Mouse (Mus musculus) liver, postnatal 0 days (tissue): Measurements from ENCODE around the gene Fut11. TPM values are rescaled to one million over a fixed set of nuclear protein-coding genes. Genes with fewer than 3 reads are reported as not detected.

Experiments used
- ATAC-seq: fragments of 200-750 bp; cut with Nextera tagmentation; 2 replicates; pipeline ENCODE4 v1.8.0; 2017; ENCODE audit warnings: mild to moderate bottlenecking, moderate library complexity
- DNase-seq: peaks from one replicate; pipeline ENCODE4 v3.0.0-alpha.2; 2016
- H3K27ac ChIP-seq: fragments of 300-500 bp; sonication (generic); 2 replicates; pipeline ENCODE4 v1.5.1; 2014; ENCODE audit warnings: antibody characterized with exemption, moderate library complexity, mild to moderate bottlenecking, low read depth
- H3K27me3 ChIP-seq: fragments of 300-500 bp; sonication (generic); 2 replicates; pipeline ENCODE4 v1.6.1; 2014; ENCODE audit warnings: low read length, control low read depth, mixed read lengths; ENCODE audit not compliant: insufficient read depth
- H3K36me3 ChIP-seq: fragments of 300-500 bp; sonication (generic); replicated peaks from 2 replicates; pipeline ENCODE4 v1.6.1; 2014; ENCODE audit warnings: mild to moderate bottlenecking, control low read depth, low read length, moderate library complexity, mixed read lengths; ENCODE audit not compliant: insufficient read depth
- H3K4me1 ChIP-seq: fragments of 300-500 bp; sonication (generic); 2 replicates; pipeline ENCODE4 v1.6.1; 2014; ENCODE audit warnings: antibody characterized with exemption, mild to moderate bottlenecking, control low read depth; ENCODE audit not compliant: insufficient read depth
- H3K4me2 ChIP-seq: fragments of 300-500 bp; sonication (generic); 2 replicates; pipeline ENCODE4 v1.6.1; 2014; ENCODE audit warnings: low read depth, mild to moderate bottlenecking, low read length, moderate library complexity, mixed read lengths
- H3K4me3 ChIP-seq: fragments of 300-500 bp; sonication (generic); 2 replicates; pipeline ENCODE4 v1.5.1; 2014; ENCODE audit warnings: low read depth, low read length
- H3K9ac ChIP-seq: fragments of 300-500 bp; sonication (generic); replicated peaks from 2 replicates; pipeline ENCODE4 v1.6.1; 2014; ENCODE audit warnings: mild to moderate bottlenecking, moderate library complexity
- H3K9me3 ChIP-seq: fragments of 300-500 bp; sonication (generic); 2 replicates; pipeline ENCODE4 v1.6.1; 2016; ENCODE audit warnings: mild to moderate bottlenecking, control low read depth, low read length, mixed read lengths
- CTCF ChIP-seq: sonication (generic); IDR thresholded peaks from 2 replicates; pipeline ENCODE4 v1.5.1; 2016; ENCODE audit warnings: antibody characterized with exemption, low read depth
- EP300 ChIP-seq: IDR thresholded peaks from 2 replicates; pipeline ENCODE4 v1.6.1; 2016; ENCODE audit warnings: antibody characterized with exemption, low read depth, mild to moderate bottlenecking
- WGBS: fragments of 180-500 bp; shearing (Covaris S2); extraction: QIAGEN DNeasy Blood & Tissue Kit; methylation state at CpG from one replicate; pipeline ENCODE4 v1.1.7; 2014; ENCODE audit not compliant: insufficient replicate concordance; 5-methylcytosine and 5-hydroxymethylcytosine counted together
- polyA plus RNA-seq: library from polyadenylated mRNA; unstranded; fragments of >200 nt; fragmentation: Nextera tagmentation; extraction: Ambion mirVana; gene quantifications from 2 replicates; pipeline ENCODE4 v1.2.1, GENCODE M21; 2015

Fut11 gene
- polyA plus RNA-seq, 1 experiment from 2014 or later = 5.1 TPM

DNA sequence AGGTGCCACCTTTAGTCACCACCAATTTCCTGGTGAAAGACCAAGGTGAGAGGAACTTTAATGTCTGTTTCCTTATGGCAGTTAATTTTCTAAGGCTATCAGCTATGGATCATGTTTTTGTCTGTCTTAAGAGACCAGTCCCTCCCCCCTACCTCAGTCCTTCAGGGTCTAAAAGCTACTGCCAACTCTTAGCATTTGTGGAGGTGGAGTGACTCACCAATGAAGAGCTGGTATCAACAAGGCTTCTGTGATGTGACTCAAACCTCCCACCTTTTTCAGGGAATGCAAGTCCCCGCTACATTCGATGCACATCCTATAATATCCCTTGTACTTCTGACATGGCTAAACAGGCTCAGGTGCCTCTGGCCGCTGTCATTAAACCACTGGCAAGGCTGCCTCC is 8.2 kb upstream of the Fut11 start:
- Histone ChIP-seq H3K4me1 (peaks cover 7% of the 10 kb centered on the region; the same call in 1 of the 2 replicates), H3K9me3 (no peaks in the 10 kb centered on the region), H3K4me2 (no peak overlapping the region), H3K27ac (no peak overlapping the region), H3K36me3 (peaks cover 96% of the 10 kb centered on the region), H3K9ac (no peak overlapping the region), H3K4me3 (no peak overlapping the region), H3K27me3 (no peaks in the 10 kb centered on the region)
- 90% methylated on average over 3 of the region's 3 CpGs for WGBS
- DNase-seq (no peak), ATAC-seq (no peak)
- TF ChIP-seq EP300 = no peak
- no peak for TF ChIP-seq CTCF

- H3K27me3 ChIP-seq = no peaks in the 10 kb centered on the region
- no peaks in the 10 kb centered on the region for H3K9me3 ChIP-seq
- DNase-seq (no peak), ATAC-seq (no peak)
- no peak overlapping the region for H3K4me2 ChIP-seq
- H3K9ac ChIP-seq = no peak overlapping the region
- peaks cover 95% of the 10 kb centered on the region for H3K36me3 ChIP-seq
- no peak overlapping the region for H3K27ac ChIP-seq
- TF ChIP-seq CTCF (no peak), EP300 (no peak)
- WGBS = 89% methylated on average over 2 of the region's 2 CpGs
- peaks cover 3% of the 10 kb centered on the region; the same call in 1 of the 2 replicates for H3K4me1 ChIP-seq
- H3K4me3 ChIP-seq = no peak overlapping the region
These were observed 5.8 kb upstream of the Fut11 start for GRCm38 (mm10) chr14:20689009-20689408.

- H3K9ac ChIP-seq = no peak overlapping the region
- H3K9me3 ChIP-seq = no peaks in the 10 kb centered on the region
- ATAC-seq = no peak
- no peak overlapping the region for H3K4me3 ChIP-seq
- no peaks in the 10 kb centered on the region for H3K27me3 ChIP-seq
- H3K4me2 ChIP-seq = no peak overlapping the region
- TF ChIP-seq EP300 (no peak), CTCF (no peak)
- H3K4me1 ChIP-seq = peaks cover 22% of the 10 kb centered on the region
- H3K36me3 ChIP-seq = peaks cover 71% of the 10 kb centered on the region
- no peak overlapping the region for H3K27ac ChIP-seq
- WGBS = 83% methylated on average over 6 of the region's 6 CpGs
- DNase-seq = no peak
These were observed 3.0 kb upstream of the Fut11 start for GRCm38 (mm10) chr14:20691772-20692171.

DNA sequence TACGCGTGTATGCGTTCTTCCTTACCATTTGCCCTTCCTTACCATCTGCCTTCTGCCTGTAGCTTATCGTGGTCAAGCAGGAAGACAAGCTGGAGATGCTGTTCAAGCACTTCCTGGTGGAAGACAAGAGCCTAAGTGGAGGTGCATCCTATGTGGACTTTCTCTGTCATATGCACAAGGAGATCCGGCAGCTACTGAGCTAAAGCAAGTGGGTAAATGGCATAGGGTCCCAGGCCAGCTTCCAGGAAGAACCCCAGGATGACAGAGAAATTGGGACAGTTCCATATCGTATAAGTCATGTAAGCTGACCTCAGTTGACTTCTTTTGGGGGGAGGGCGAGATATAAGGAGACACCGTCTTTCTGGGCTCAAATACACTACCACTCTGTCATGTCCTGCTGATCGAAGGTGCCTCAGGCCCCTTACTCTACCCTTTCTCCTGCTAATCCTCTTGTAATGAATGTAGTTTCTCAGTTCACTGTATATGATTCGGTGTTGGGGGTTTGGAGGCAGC is 1.1 kb upstream of the Fut11 start:
- H3K4me2 ChIP-seq = no peak overlapping the region
- no peaks in the 10 kb centered on the region for H3K27me3 ChIP-seq
- WGBS = 78% methylated on average over 10 of the region's 10 CpGs
- ATAC-seq (no peak), DNase-seq (no peak)
- H3K9me3 ChIP-seq = no peaks in the 10 kb centered on the region
- H3K27ac ChIP-seq = peak overlapping the region; percentile 96; the same call in 1 of the 2 replicates
- no peak overlapping the region for H3K4me3 ChIP-seq
- no peak overlapping the region for H3K9ac ChIP-seq
- H3K4me1 ChIP-seq = peaks cover 27% of the 10 kb centered on the region
- no peak for TF ChIP-seq EP300
- H3K36me3 ChIP-seq = peaks cover 56% of the 10 kb centered on the region

DNA sequence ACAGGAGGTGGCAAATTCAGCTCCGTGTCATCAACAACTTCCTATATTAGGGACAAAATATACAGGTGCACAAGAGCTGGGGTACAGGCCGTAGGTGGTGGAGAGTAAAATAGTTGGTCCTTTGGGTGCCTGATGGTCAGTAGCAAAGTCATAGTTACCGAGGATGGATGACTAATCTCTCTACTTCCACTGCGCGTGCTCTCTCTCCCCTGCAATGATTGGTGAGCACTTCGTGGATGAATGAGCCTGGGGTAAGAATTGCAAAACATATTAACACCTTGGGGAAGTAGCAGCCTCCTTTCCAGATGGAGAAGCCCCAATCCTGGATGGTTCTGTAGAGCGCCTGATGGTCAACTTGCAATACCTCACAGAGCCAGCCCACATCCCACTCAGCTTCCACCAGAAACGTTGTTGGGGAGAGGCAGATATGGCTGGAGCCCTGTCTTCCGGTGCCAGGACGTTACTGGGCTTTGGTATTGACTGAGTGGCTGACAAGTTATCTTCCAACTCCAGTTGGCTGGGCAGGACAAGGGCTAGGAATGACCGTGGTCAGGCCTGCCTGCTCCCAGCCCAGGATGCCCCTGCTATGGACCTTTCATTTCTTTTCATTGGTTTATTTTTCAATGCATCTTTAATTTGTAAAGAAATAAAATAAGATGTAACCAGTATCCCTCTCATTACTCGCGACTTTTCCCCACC is 434 bp upstream of the Fut11 start:
- WGBS = 39% methylated on average over 13 of the region's 13 CpGs

DNA sequence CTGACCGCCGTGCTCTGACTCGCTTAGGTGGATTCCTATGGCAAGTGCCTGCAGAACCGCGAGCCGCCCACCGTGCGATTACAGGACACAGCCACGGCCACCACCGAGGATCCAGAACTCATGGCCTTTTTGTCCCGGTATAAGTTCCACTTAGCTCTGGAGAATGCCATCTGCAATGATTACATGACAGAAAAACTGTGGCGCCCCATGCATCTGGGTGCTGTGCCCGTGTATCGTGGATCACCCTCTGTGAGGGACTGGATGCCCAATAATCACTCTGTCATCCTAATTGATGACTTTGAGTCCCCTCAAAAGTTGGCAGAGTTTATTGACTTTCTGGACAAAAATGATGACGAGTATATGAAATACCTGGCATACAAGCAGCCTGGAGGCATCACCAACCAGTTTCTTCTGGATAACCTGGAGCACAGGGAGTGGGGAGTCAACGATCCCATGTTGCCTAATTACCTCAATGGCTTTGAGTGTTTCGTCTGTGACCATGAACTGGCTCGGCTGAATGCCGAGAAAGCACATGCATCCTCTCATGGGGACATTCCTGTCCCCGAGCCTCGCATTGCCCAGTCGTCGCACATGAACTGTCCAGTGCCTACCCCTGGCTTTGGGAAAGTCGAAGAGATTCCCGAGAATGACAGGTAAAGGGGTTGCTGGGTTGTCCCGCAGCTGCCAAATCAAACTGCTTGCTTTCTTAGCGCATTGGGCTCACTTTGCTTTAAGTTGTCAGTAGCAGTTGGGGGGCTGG is 1.2 kb downstream of the Fut11 start:
- peak overlapping the region; percentile 93 for H3K4me3 ChIP-seq
- H3K27ac ChIP-seq = peak overlapping the region; percentile 96
- no peaks in the 10 kb centered on the region for H3K27me3 ChIP-seq
- ATAC-seq = no peak
- peaks cover 39% of the 10 kb centered on the region for H3K36me3 ChIP-seq
- WGBS = 18% methylated on average over 27 of the region's 27 CpGs
- peak overlapping the region; percentile 93 for H3K4me2 ChIP-seq
- no peak for TF ChIP-seq EP300
- H3K4me1 ChIP-seq = peaks cover 29% of the 10 kb centered on the region
- peak overlapping the region; percentile 93 for H3K9ac ChIP-seq
- DNase-seq = no peak
- no peaks in the 10 kb centered on the region for H3K9me3 ChIP-seq

More for the DNA sequence above, 434 bp upstream of the Fut11 start:
- Histone ChIP-seq H3K4me1 (peaks cover 29% of the 10 kb centered on the region), H3K9ac (peak overlapping the region; percentile 93), H3K27ac (peak overlapping the region; percentile 96), H3K4me3 (peak overlapping the region; percentile 93), H3K4me2 (peak overlapping the region; percentile 93), H3K27me3 (no peaks in the 10 kb centered on the region), H3K9me3 (no peaks in the 10 kb centered on the region), H3K36me3 (peaks cover 49% of the 10 kb centered on the region)
- TF ChIP-seq CTCF (no peak), EP300 (no peak)
- peak; percentile 8; the same call in 1 of the 2 replicates for ATAC-seq
- no peak for DNase-seq
